Mouse (Mus musculus) midbrain, embryonic 14.5 days (tissue): Measurements from ENCODE around the gene Smarce1. TPM values are rescaled to one million over a fixed set of nuclear protein-coding genes. Genes with fewer than 3 reads are reported as not detected.
A peak's percentile ranks its signal among the peaks of the same experiment; 100 is the strongest.

Source experiments
- ATAC-seq: fragments of 200-750 bp; cut with Nextera tagmentation; 2 replicates; pipeline ENCODE4 v1.8.0; 2017; ENCODE audit warnings: moderate number of reproducible peaks, moderate library complexity; ENCODE audit not compliant: low FRiP score, low TSS enrichment
- DNase-seq: peaks from one replicate; pipeline ENCODE4 v3.0.0-alpha.2; 2015
- H3K27ac ChIP-seq: fragments of 300-500 bp; sonication (generic); replicated peaks from 2 replicates; pipeline ENCODE4 v1.5.1; 2014; ENCODE audit warnings: mild to moderate bottlenecking, low read depth, low read length, moderate library complexity
- H3K27me3 ChIP-seq: fragments of 300-500 bp; sonication (generic); 2 replicates; pipeline ENCODE4 v1.6.1; 2014; ENCODE audit warnings: low read length, control low read depth, mixed read lengths; ENCODE audit not compliant: control insufficient read depth, insufficient read depth
- H3K36me3 ChIP-seq: fragments of 300-500 bp; sonication (generic); 2 replicates; pipeline ENCODE4 v1.6.1; 2014; ENCODE audit warnings: low read length, control low read depth; ENCODE audit not compliant: control insufficient read depth, insufficient read depth
- H3K4me1 ChIP-seq: fragments of 300-500 bp; sonication (generic); 2 replicates; pipeline ENCODE4 v1.6.1; 2014; ENCODE audit warnings: mild to moderate bottlenecking, antibody characterized with exemption, low read length, control low read depth; ENCODE audit not compliant: control insufficient read depth, insufficient read depth
- H3K4me2 ChIP-seq: fragments of 300-500 bp; sonication (generic); 2 replicates; pipeline ENCODE4 v1.6.1; 2014; ENCODE audit warnings: mild to moderate bottlenecking, low read length, moderate library complexity
- H3K4me3 ChIP-seq: fragments of 300-500 bp; sonication (generic); replicated peaks from 2 replicates; pipeline ENCODE4 v1.5.1; 2014; ENCODE audit warnings: low read depth, low read length
- H3K9ac ChIP-seq: fragments of 300-500 bp; sonication (generic); replicated peaks from 2 replicates; pipeline ENCODE4 v1.6.1; 2014; ENCODE audit warnings: mild to moderate bottlenecking, low read length, moderate library complexity
- H3K9me3 ChIP-seq: fragments of 300-500 bp; sonication (generic); 2 replicates; pipeline ENCODE4 v1.6.1; 2016; ENCODE audit warnings: low read length, control low read depth, mixed read lengths; ENCODE audit not compliant: control insufficient read depth
- WGBS: fragments of 180-500 bp; shearing (Covaris S2); extraction: QIAGEN DNeasy Blood & Tissue Kit; methylation state at CpG from one replicate; pipeline ENCODE4 v1.1.7; 2014; 5-methylcytosine and 5-hydroxymethylcytosine counted together
- polyA plus RNA-seq: library from polyadenylated mRNA; unstranded; fragments of >200 nt; fragmentation: Nextera tagmentation; extraction: Ambion mirVana; gene quantifications from 2 replicates; pipeline ENCODE4 v1.2.1, GENCODE M21; 2014

Gene Smarce1
- 173 and 222 TPM in 2 replicates for polyA plus RNA-seq

- Histone ChIP-seq H3K4me1 (peaks cover 30% of the 10 kb centered on the region), H3K4me2 (peak within 1 kb of the TSS; percentile 87), H3K36me3 (peaks cover 23% of the 10 kb centered on the region), H3K9me3 (no peaks in the 10 kb centered on the region), H3K27ac (peak within 1 kb of the TSS; percentile 99), H3K9ac (peak within 1 kb of the TSS; percentile 99), H3K27me3 (no peaks in the 10 kb centered on the region), H3K4me3 (peak within 1 kb of the TSS; percentile 91)
- ATAC-seq = peak; percentile 87
- DNase-seq = peak; percentile 92
- WGBS = under 1% methylated on average over 82 of the region's 87 CpGs
Observed at GRCm38 (mm10) chr11:99230261-99231048, at the start of gene Smarce1. Smarce1 (minus strand) TSS chr11:99231017.

- Histone ChIP-seq H3K4me3 (no peak overlapping the region), H3K27me3 (no peaks in the 10 kb centered on the region), H3K27ac (no peak overlapping the region), H3K4me1 (peaks cover 4% of the 10 kb centered on the region; the same call in 1 of the 2 replicates), H3K9ac (no peak overlapping the region), H3K4me2 (no peak overlapping the region), H3K36me3 (no peaks in the 10 kb centered on the region), H3K9me3 (no peaks in the 10 kb centered on the region)
- no peak for ATAC-seq
- DNase-seq = no peak
- WGBS = 76% methylated on average over 5 of the region's 5 CpGs
Observed at GRCm38 (mm10) chr11:99279986-99280385, 49.2 kb upstream of the Smarce1 start.

- no peak for DNase-seq
Observed at GRCm38 (mm10) chr11:99276786-99277185, 46.0 kb upstream of the Smarce1 start.

GRCm38 (mm10) chr11:99275624-99276023, 44.8 kb upstream of the Smarce1 start:
- DNase-seq (no peak), ATAC-seq (no peak)
- no peaks in the 10 kb centered on the region for H3K9me3 ChIP-seq
- H3K4me2 ChIP-seq = no peak overlapping the region
- H3K27me3 ChIP-seq = no peaks in the 10 kb centered on the region
- H3K4me1 ChIP-seq = no peaks in the 10 kb centered on the region
- H3K9ac ChIP-seq = no peak overlapping the region
- H3K36me3 ChIP-seq = no peaks in the 10 kb centered on the region
- 78% methylated on average over 6 of the region's 6 CpGs for WGBS
- no peak overlapping the region for H3K4me3 ChIP-seq
- H3K27ac ChIP-seq = no peak overlapping the region

More at GRCm38 (mm10) chr11:99276786-99277185, 46.0 kb upstream of the Smarce1 start:
- ATAC-seq = no peak
- H3K27me3 ChIP-seq = no peaks in the 10 kb centered on the region
- no peak overlapping the region for H3K4me2 ChIP-seq
- no peak overlapping the region for H3K4me3 ChIP-seq
- H3K36me3 ChIP-seq = no peaks in the 10 kb centered on the region
- no peak overlapping the region for H3K27ac ChIP-seq
- H3K4me1 ChIP-seq = no peaks in the 10 kb centered on the region
- no peaks in the 10 kb centered on the region for H3K9me3 ChIP-seq
- no peak overlapping the region for H3K9ac ChIP-seq
- WGBS = 74% methylated on average over 7 of the region's 7 CpGs

GRCm38 (mm10) chr11:99272721-99273120, 41.9 kb upstream of the Smarce1 start:
- H3K9me3 ChIP-seq = no peaks in the 10 kb centered on the region
- H3K27ac ChIP-seq = no peak overlapping the region
- no peaks in the 10 kb centered on the region for H3K36me3 ChIP-seq
- H3K27me3 ChIP-seq = no peaks in the 10 kb centered on the region
- H3K4me2 ChIP-seq = no peak overlapping the region
- no peak overlapping the region for H3K9ac ChIP-seq
- no peaks in the 10 kb centered on the region for H3K4me1 ChIP-seq
- H3K4me3 ChIP-seq = no peak overlapping the region
- no peak for DNase-seq
- WGBS = 95% methylated on average over 4 of the region's 4 CpGs
- no peak for ATAC-seq

GRCm38 (mm10) chr11:99269192-99269591, 38.4 kb upstream of the Smarce1 start:
- Histone ChIP-seq H3K9ac (no peak overlapping the region), H3K4me2 (no peak overlapping the region), H3K27ac (no peak overlapping the region), H3K9me3 (no peaks in the 10 kb centered on the region), H3K36me3 (no peaks in the 10 kb centered on the region), H3K4me3 (no peak overlapping the region), H3K27me3 (no peaks in the 10 kb centered on the region), H3K4me1 (no peaks in the 10 kb centered on the region)
- ATAC-seq = no peak
- no peak for DNase-seq
- 84% methylated on average over 7 of the region's 7 CpGs for WGBS

- Histone ChIP-seq H3K4me1 (no peaks in the 10 kb centered on the region), H3K27me3 (no peaks in the 10 kb centered on the region), H3K4me2 (no peak overlapping the region), H3K9me3 (no peaks in the 10 kb centered on the region), H3K36me3 (no peaks in the 10 kb centered on the region), H3K27ac (no peak overlapping the region), H3K9ac (no peak overlapping the region), H3K4me3 (no peak overlapping the region)
- DNase-seq = peak; percentile 33
- no peak for ATAC-seq
- 20% methylated on average over 9 of the region's 9 CpGs for WGBS
Observed at GRCm38 (mm10) chr11:99265796-99266195, 35.0 kb upstream of the Smarce1 start.

- Histone ChIP-seq H3K4me1 (no peaks in the 10 kb centered on the region), H3K9ac (no peak overlapping the region), H3K4me2 (no peak overlapping the region), H3K4me3 (no peak overlapping the region), H3K9me3 (no peaks in the 10 kb centered on the region), H3K36me3 (no peaks in the 10 kb centered on the region), H3K27ac (no peak overlapping the region), H3K27me3 (no peaks in the 10 kb centered on the region)
- 73% methylated on average over 9 of the region's 9 CpGs for WGBS
- ATAC-seq (no peak), DNase-seq (no peak)
Observed at GRCm38 (mm10) chr11:99265220-99265619, 34.4 kb upstream of the Smarce1 start.

GRCm38 (mm10) chr11:99256213-99256612, 25.4 kb upstream of the Smarce1 start:
- Histone ChIP-seq H3K9ac (no peak overlapping the region), H3K36me3 (no peaks in the 10 kb centered on the region), H3K4me3 (no peak overlapping the region), H3K4me1 (no peaks in the 10 kb centered on the region), H3K27ac (no peak overlapping the region), H3K27me3 (no peaks in the 10 kb centered on the region), H3K9me3 (no peaks in the 10 kb centered on the region), H3K4me2 (no peak overlapping the region)
- DNase-seq (no peak), ATAC-seq (no peak)
- 82% methylated on average over 4 of the region's 4 CpGs for WGBS
